Mouse (Mus musculus) neural tube, embryonic 10.5 days (tissue): ENCODE data around the gene Rnf32.

Experiments used
- DNase-seq: peaks from one replicate; pipeline ENCODE4 v3.0.0-alpha.2; 2017; ENCODE audit warnings: low spot score; ENCODE audit errors: extremely low spot score

Gene Rnf32

GRCm38 (mm10) chr5:29195570-29196263, at the start of gene Rnf32:
Gene Rnf32, plus strand, starts transcription at chr5:29195992.
- peak; percentile 94 for DNase-seq

DNA sequence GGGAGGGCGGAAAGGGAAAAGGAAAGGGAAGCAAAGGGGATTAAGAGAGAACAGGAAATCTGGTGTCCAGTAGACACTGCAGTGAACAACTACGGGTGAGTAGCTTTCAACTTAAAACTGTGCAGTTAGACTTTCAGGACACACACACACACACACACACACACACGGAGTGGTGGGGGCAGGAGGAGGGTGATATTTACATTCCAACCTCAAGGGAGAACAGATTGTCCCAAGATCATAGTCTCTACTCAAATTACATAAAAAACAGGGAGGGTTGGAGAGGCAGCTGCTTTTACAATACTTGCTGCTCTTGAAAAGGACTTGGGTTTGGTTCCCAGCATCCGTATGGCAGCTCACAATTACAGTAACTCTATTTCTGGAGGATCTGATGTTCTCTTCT, 45.6 kb upstream of the Rnf32 start:
- no peak for DNase-seq

- no peak for DNase-seq
Measured at GRCm38 (mm10) chr5:29159849-29160248, 35.9 kb upstream of the Rnf32 start.

DNA sequence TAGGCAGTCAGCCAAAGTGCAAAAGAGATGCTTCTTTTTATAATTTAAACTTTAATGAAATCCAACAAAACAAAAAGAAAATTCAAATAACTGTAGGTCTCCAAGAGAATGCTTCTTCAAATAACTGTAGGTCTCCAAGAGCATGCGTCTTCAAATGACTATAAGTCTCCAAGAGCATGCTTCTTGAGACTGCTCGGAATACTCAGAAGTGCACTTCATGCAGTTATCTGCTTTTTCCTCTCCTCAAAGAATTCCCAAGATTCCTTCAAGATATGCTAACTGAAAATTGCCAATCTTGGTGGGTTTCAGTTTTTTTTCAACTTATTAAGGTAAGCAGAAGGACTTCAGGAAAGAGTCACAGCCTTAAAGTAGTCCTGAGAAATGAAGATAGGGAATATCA, 28.8 kb upstream of the Rnf32 start:
- no peak for DNase-seq

- no peak for DNase-seq
Measured at GRCm38 (mm10) chr5:29170193-29170592, 25.6 kb upstream of the Rnf32 start.

DNA sequence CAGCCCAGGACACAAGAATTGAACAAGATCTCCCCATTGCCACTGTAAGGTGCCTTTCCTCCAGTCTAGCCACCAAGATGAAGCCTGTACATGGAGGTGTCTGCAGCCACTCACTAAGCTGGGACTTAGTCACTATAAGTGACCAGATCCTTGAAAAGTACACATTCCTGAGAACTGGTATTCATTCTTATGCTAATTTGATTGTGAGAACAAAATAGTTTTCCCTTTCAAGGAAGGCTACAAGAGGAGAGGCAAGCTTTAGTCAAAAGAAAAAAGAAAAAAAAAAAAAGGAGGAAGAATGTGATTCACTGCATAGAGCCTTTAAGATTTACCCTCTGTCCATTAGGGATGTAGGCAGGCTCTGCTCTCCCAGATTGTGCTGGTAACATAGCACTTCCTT, 24.6 kb upstream of the Rnf32 start:
- DNase-seq = no peak

GRCm38 (mm10) chr5:29186798-29187197, 9.0 kb upstream of the Rnf32 start:
- no peak for DNase-seq

DNA sequence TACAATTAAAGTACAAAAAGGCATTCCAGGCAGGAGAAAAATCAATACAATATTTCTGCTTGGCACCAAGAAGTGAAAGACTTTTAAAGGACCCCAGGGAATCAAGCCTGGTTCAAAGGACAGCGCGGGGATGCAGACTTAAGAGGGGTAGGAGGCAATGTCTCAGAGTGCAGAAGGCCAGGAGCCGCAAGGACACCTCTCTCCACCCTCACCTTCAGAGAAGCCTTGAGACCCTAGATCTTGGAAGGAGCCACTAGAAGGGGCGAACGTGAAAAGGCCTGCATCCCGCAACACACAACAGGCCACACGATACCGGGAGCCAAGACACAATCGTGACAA, 592 bp upstream of the Rnf32 start:
- no peak for DNase-seq

- DNase-seq = no peak
Measured at GRCm38 (mm10) chr5:29196264-29196658, 469 bp downstream of the Rnf32 start.

DNA sequence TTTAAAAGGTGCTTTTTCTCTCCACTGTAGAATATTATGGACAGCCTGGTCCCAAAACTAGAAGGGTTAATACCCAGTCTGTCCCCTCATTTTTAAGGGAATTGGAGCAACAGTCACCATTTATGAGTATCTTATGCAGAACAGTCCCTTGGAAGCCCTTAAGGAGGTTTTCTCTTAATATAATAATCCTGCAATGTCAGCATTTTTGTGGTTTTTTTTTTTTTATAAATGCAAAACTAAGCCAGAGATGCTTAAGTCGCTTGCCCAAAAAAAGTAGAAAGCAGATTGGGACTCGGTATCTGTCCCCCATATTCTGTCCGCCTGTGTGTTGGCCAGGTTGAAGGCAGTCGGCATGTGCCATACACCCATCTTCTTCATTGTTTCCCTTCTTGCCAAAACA, 1.4 kb downstream of the Rnf32 start:
- DNase-seq = no peak

- no peak for DNase-seq
Measured at GRCm38 (mm10) chr5:29198960-29199488, 3.2 kb downstream of the Rnf32 start.

DNA sequence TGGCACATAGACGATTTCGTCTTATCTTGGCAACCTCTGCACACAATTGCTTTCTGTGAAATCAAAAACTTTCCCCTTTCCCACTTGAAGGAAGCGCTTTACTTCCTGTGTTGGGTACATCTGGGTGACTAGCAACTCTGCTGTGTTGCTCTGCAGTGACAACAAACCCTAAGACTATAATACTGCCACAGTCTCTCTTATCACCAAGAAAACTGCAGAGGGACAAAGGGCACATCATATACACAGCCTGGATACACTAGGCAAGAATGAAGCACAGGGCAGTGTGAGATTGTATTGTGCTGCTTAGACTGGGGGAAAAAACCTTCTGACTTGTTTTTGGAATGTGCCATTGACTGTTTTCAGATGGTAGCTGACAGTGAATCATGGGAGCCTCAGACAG, 4.1 kb downstream of the Rnf32 start:
- DNase-seq = no peak

DNA sequence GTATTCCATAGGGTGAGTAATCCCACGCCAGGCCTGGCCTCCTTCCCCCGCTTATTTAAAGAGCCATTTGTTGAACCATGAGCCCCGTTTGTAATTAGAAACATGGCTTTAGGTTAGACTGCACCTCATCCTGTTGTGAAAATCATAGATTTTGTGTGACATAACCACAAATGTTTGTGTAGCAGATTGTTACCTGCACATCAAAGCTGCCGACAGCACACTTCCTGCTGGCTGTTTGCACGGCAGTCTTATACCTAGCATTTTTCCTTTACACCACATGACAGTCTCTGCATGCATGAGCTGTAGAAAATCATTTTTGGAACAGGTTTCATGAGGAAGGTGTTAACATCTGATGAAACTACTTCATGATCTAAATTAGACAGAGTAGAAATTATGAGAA, 9.9 kb downstream of the Rnf32 start:
- DNase-seq = no peak

DNA sequence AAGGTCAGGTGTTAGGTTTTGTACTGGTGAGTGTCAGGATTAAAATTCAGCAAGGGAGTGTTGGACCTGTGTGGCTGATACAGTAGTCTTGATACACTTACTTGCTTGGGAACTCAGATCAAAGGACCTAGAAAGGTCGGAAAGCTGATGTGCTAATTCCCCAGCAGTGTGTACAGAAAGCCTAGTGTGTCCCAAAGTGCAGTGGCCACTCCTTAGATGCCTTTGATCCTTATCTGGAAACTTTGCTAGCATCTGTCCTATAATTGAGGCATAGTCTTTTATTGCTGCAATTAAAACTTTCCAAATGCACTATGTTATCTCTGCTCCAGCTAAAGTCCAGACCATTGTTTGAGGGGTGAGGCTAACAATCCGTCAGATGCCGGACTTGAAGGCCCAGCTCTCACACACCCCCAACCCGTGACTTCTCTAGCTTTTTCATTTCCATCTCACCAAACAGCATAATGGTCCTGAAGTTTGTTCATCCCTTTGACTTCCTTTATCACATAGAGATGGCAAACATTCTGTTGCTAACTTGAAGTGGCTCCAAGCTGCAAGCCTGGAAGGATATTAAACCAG, 16.3 kb downstream of the Rnf32 start:
- DNase-seq = no peak

GRCm38 (mm10) chr5:29217997-29218396, 22.2 kb downstream of the Rnf32 start:
- DNase-seq = no peak

GRCm38 (mm10) chr5:29224089-29224488, 28.3 kb downstream of the Rnf32 start:
- DNase-seq = no peak

DNA sequence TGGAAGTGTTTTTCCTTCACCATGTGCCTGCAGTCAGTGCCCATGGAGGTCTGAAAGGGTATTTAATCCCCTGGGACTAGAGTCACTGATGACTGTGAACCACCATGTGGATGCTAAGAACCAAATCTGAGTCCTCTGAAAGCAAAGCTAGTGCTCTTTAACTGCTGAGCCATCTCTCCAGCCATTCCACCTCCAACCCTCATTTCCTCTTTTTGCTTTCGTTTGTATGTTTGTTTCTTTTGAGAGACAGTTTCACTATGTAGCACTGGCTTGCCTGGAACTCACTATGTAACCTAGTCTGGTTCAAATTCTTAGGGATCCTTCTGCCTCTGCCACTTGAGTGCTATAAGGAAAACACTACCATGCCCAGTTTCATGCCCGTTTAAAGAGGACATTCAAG, 34.7 kb downstream of the Rnf32 start:
- DNase-seq = no peak

DNA sequence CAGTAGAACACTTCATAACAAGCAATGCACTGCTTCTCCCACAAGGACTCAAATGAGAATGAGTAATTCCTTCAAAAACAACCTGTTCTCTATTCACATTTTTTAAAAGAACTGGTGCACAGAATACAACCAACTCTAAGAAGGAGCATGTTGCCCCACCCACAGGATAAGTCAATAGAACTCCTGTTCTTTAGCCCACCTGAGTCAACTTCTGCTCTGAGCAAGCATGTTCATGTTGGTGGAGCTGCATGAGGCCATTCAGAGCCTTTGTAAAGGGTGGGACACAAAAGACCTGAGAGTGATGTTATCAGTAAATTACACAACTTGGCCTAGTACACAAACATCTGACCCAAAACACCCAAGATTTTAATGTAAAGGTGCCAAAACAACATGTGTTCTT, 42.6 kb downstream of the Rnf32 start:
- no peak for DNase-seq

GRCm38 (mm10) chr5:29244769-29245168, 49.0 kb downstream of the Rnf32 start:
- DNase-seq = no peak

DNA sequence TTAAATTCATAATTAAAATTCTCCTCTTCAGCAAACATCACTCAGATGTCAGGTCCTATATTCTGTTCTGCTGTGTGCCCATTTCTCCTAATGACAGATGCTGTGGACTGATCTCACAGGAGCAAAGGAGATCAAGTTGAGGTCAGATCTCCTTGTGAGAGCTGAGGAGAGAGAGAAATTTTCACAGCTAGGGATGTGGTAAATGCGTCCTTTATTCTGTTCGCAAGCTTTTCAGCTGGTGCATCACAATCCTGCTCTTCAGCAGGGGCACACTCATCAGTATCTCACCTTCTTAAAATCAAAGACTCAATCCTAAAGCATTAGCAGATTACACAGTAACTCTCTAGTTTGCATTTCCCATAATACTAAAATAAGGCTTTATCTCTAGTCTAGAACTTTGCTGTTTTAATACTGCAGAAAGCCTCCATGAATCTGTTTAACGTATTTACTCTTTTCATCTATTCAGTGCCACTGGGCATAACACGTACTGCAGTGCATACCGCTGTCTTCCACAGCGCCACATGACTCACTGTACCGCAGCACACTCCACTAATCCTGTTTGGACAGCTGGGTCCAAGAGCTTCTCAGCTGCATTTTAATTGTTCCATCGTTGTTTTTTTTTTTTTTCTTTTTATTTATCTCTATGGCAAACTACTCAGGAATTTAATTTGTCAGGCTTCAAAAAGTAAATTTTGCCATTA, 55.2 kb downstream of the Rnf32 start:
- no peak for DNase-seq

DNA sequence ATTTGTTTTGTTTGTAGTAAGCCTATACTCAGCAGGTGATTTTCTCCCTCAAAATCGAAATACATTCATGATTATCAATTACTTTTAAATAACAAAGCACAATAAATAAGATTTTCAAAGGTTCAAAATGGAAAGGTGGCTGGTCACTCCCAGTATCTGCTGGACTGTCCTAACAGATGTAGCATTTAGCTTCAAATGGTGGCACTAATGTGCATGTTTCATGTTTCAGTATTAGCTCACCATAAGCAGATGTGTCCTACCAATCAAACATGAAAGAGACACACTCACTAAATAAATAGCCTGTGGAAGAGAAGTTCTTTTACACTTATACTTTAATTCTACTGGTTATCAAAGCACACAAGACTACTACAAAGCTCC, 55.7 kb downstream of the Rnf32 start:
- DNase-seq = no peak

DNA sequence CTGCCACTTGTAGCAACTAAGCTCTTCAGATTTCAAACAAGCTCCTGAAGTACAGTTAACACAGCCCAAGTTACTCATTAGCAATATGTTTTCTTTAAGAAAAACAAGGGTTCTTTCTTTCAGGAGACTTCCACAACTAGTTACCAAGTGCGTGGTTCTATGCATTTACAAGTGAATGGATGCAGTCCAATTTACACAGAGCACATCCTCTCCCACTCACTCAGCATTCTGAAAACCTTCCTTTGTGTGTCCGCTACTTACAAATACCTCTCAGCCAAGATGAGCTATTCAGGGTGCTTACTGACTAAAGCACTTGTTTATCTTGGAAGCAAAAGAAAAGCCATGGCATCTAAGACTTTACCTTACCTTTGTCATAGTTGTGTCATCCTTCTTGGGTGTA, 58.1 kb downstream of the Rnf32 start:
- no peak for DNase-seq

DNA sequence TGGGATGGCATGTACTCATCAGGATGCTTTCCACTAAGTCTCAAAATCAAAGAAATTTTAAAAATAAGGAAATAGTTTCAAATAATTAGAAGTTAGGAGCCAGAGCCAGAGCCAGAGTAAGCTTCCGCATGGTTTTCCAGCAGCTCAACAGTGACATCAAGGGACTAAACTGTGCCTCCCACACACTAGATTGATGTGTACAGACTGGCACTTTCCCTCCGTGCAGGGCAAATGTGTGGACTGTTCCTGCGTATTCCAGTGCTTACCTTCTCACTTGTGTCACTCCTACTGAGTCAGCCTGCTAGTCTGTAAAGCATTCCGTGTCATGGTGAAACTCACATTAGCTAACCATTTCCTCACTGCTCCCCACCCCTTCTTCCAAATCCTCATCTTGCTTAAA, 75.1 kb downstream of the Rnf32 start:
- DNase-seq = no peak
